Mouse (Mus musculus): ENCODE measurements at regions not wholly inside any gene's neighbourhood (a gene's known extent, or its start where the extent isn't known, plus 50 kb on each side); places are given as distances from the start of the nearest gene placed in this dataset.

DNA sequence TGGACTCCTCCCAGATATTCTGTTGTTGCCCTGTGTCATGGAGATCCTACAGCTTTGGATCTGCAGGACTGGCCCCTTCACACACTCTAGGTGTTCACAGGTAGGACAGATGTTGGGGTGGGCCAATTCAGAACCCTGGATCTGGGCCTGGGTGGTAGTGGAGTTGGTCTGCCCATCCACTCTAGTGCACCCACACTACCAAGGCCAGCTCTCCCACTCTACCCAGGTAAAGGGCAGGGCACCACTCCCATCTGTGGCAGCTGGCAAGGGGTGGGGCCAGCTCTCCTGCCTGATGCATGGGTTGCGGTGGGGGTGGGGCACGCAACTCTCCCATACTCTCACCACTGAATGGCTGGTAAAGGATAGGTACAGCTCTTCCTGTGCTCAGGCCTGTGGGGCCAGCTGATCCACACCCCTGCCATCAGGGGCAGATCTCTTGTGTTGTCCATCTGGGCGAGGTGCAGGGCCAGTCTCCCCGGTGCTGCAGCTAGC lies 76.5 kb downstream of the Gja1 start:
- TF ChIP-seq CTCF (IDR thresholded peaks at IDR 0.05; ENCODE audit: extremely low read depth, insufficient read length, insufficient replicate concordance, low read depth, low read length): no peak
- TF ChIP-seq POLR2A (IDR thresholded peaks at IDR 0.05; ENCODE audit: low read depth, low read length): no peak

All from small intestine, adult 2 months (tissue).